Mouse (Mus musculus) limb, embryonic 14.5 days (tissue): Measurements from ENCODE around the gene Usp19. TPM values are rescaled to one million over a fixed set of nuclear protein-coding genes. Genes with fewer than 3 reads are reported as not detected.

Experiments
- ATAC-seq: fragments of 200-750 bp; cut with Nextera tagmentation; 2 replicates; pipeline ENCODE4 v1.8.0; 2017; ENCODE audit warnings: low read depth, moderate number of reproducible peaks, moderate TSS enrichment; ENCODE audit not compliant: low FRiP score
- DNase-seq: peaks from one replicate; pipeline ENCODE4 v3.0.0-alpha.2; 2015; ENCODE audit warnings: low spot score
- H3K27ac ChIP-seq: fragments of 300-500 bp; sonication (generic); replicated peaks from 2 replicates; pipeline ENCODE4 v1.5.1; 2014; ENCODE audit warnings: low read depth, mild to moderate bottlenecking, low read length, moderate library complexity, mixed read lengths
- H3K27me3 ChIP-seq: fragments of 300-500 bp; sonication (generic); 2 replicates; pipeline ENCODE4 v1.6.1; 2014; ENCODE audit warnings: low read length, mixed read lengths; ENCODE audit not compliant: control insufficient read depth, insufficient read depth
- H3K36me3 ChIP-seq: fragments of 300-500 bp; sonication (generic); 2 replicates; pipeline ENCODE4 v1.6.1; 2014; ENCODE audit warnings: mild to moderate bottlenecking, low read length, moderate library complexity, mixed read lengths; ENCODE audit not compliant: control insufficient read depth, insufficient read depth
- H3K4me1 ChIP-seq: fragments of 300-500 bp; sonication (generic); 2 replicates; pipeline ENCODE4 v1.6.1; 2014; ENCODE audit warnings: antibody characterized with exemption, low read length, mixed read lengths; ENCODE audit not compliant: control insufficient read depth, insufficient read depth
- H3K4me2 ChIP-seq: fragments of 300-500 bp; sonication (generic); replicated peaks from 2 replicates; pipeline ENCODE4 v1.6.1; 2014; ENCODE audit warnings: low read depth, mild to moderate bottlenecking, low read length, moderate library complexity; ENCODE audit not compliant: severe bottlenecking
- H3K4me3 ChIP-seq: fragments of 300-500 bp; sonication (generic); replicated peaks from 2 replicates; pipeline ENCODE4 v1.5.1; 2014; ENCODE audit warnings: low read length
- H3K9ac ChIP-seq: fragments of 300-500 bp; sonication (generic); 2 replicates; pipeline ENCODE4 v1.6.1; 2014; ENCODE audit warnings: mild to moderate bottlenecking, low read depth, low read length, moderate library complexity; ENCODE audit not compliant: severe bottlenecking
- H3K9me3 ChIP-seq: fragments of 300-500 bp; sonication (generic); 2 replicates; pipeline ENCODE4 v1.6.1; 2016; ENCODE audit warnings: low read length; ENCODE audit not compliant: control insufficient read depth
- POLR2A ChIP-seq: fragments of 200-500 bp; IDR thresholded peaks from 2 replicates; pipeline ENCODE4 v1.8.0; 2012; ENCODE audit warnings: inconsistent platforms, mild to moderate bottlenecking, moderate library complexity, borderline replicate concordance; ENCODE audit not compliant: insufficient read depth, insufficient read length; ENCODE audit errors: extremely low read depth
- WGBS: fragments of 180-500 bp; shearing (Covaris S2); extraction: QIAGEN DNeasy Blood & Tissue Kit; methylation state at CpG from one replicate; pipeline ENCODE4 v1.1.7; 2014; 5-methylcytosine and 5-hydroxymethylcytosine counted together
- polyA plus RNA-seq, 2 experiments: library from polyadenylated mRNA; depleted of rRNA in 1 of 2; stranded (reverse) in 1 of 2; unstranded in 1 of 2; fragments of >200 nt; fragmentation: Nextera tagmentation in 1 of 2; extraction: Ambion mirVana in 1 of 2; gene quantifications; 2 replicates each; pipeline versions ENCODE4 v1.2.1 to v1.2.3; 2012 to 2014

Usp19 gene
- polyA plus RNA-seq, 2 experiments: 59.3 to 160 TPM

DNA sequence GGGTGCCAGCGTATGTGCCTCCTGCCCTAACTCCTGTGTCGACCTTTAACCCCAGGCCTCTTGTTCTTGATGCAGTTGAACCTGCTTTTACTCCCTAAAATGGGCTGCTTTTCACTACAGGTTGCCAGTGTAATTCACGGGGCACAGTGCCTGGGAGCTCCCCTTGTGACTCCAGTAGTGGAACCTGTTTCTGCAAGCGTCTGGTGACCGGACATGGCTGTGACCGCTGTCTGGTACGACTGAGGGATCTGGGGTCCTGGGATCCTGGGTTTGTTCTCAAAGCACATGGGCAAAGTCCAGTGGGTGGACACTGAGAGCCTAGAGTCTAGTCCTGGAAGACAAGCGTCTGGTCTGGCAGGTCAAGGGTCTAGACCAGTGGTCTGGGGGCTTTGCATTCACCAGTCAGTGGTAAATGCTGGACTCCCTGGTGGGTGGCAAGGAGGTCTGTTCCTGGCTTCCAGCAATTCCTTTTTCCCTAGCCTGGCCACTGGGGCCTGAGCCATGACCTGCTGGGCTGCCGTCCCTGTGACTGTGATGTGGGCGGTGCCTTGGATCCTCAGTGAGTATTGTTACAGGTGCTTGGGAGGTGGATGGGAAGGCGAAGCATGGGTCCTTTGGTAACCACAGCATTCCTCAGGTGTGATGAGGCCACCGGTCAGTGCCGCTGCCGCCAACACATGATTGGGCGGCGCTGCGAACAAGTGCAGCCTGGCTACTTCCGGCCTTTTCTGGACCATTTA, 7.2 kb upstream of the Usp19 start:
- ATAC-seq (no peak), DNase-seq (no peak)
- H3K4me2 ChIP-seq: no peak overlapping the region
- no peak overlapping the region for H3K4me3 ChIP-seq
- H3K27ac ChIP-seq: no peak overlapping the region
- H3K9me3 ChIP-seq: no peaks in the 10 kb centered on the region
- no peak for TF ChIP-seq POLR2A
- H3K27me3 ChIP-seq: no peaks in the 10 kb centered on the region
- peaks cover 73% of the 10 kb centered on the region for H3K36me3 ChIP-seq
- 92% methylated on average over 18 of the region's 18 CpGs for WGBS
- peaks cover 14% of the 10 kb centered on the region for H3K4me1 ChIP-seq
- no peak overlapping the region for H3K9ac ChIP-seq

DNA sequence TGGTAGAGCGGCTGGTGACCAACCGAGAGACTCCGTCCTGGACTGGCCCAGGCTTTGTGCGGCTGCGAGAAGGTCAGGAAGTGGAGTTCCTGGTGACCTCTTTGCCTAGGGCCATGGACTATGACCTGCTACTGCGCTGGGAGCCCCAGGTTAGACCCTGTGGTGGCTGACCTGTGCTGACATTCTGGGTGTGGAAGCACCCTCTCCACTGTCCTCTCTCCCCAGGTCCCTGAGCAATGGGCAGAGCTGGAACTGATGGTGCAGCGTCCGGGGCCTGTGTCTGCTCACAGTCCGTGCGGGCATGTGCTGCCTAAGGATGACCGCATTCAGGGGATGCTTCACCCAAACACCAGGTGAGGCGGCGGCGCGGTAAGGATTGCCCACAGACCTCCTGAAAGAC, 6.4 kb upstream of the Usp19 start:
- WGBS: 96% methylated on average over 15 of the region's 15 CpGs
- Histone ChIP-seq H3K27me3 (no peaks in the 10 kb centered on the region), H3K4me3 (no peak overlapping the region), H3K9me3 (no peaks in the 10 kb centered on the region), H3K36me3 (peaks cover 81% of the 10 kb centered on the region), H3K9ac (no peak overlapping the region), H3K27ac (no peak overlapping the region), H3K4me1 (peaks cover 13% of the 10 kb centered on the region), H3K4me2 (no peak overlapping the region)
- no peak for TF ChIP-seq POLR2A
- DNase-seq (no peak), ATAC-seq (no peak)

DNA sequence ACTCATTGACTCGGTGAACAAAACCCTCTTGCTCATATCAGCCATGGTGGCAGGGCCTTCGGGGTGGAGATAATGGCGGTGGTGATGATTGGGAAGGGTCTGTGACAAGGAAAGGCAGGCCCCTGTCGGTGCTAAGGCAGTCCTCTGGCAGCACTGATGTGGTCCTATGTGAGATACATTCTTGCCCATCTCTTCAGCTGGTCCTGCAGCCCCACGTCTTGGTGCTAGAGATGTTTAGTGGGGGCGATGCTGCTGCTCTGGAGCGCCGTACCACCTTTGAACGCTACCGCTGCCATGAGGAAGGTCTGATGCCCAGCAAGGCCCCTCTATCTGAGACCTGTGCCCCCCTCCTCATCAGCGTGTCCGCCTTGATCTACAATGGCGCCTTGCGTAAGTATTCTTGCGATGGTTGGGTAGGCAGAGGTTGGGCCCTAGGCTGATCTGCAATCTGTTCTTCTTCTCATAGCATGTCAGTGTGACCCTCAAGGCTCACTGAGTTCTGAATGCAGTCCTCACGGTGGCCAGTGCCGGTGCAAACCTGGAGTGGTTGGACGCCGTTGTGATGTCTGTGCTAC, 5.0 kb upstream of the Usp19 start:
- TF ChIP-seq POLR2A: no peak
- Histone ChIP-seq H3K4me3 (no peak overlapping the region), H3K36me3 (peaks cover 91% of the 10 kb centered on the region), H3K9me3 (no peaks in the 10 kb centered on the region), H3K27me3 (no peaks in the 10 kb centered on the region), H3K4me1 (peaks cover 9% of the 10 kb centered on the region), H3K4me2 (no peak overlapping the region), H3K9ac (no peak overlapping the region), H3K27ac (no peak overlapping the region)
- no peak for DNase-seq
- no peak for ATAC-seq
- 93% methylated on average over 19 of the region's 19 CpGs for WGBS

DNA sequence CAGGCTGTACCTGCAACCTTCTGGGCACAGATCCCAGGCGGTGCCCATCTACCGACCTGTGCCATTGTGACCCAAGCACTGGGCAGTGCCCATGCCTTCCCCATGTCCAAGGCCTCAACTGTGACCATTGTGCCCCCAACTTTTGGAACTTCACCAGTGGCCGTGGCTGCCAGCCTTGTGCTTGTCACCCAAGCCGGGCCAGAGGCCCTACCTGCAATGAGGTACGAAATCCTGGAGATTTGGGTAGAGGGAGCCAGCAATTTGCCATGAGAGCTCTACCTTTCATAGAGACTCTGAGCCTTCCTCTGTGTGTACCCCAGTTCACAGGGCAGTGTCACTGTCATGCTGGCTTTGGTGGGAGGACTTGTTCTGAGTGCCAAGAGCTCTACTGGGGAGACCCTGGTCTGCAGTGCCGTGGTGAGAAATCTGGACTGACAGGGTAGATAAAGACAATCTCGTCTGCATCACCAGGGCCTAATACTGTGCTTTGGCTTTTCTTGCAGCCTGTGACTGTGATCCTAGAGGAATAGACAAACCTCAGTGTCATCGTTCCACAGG, 3.4 kb upstream of the Usp19 start:
- H3K9me3 ChIP-seq: no peaks in the 10 kb centered on the region
- H3K4me2 ChIP-seq: no peak overlapping the region
- TF ChIP-seq POLR2A: no peak
- H3K27me3 ChIP-seq: no peaks in the 10 kb centered on the region
- DNase-seq: no peak
- H3K27ac ChIP-seq: no peak overlapping the region
- H3K4me3 ChIP-seq: no peak overlapping the region
- ATAC-seq: no peak
- peaks cover 9% of the 10 kb centered on the region for H3K4me1 ChIP-seq
- H3K36me3 ChIP-seq: peaks cover 83% of the 10 kb centered on the region
- 97% methylated on average over 8 of the region's 8 CpGs for WGBS
- no peak overlapping the region for H3K9ac ChIP-seq

DNA sequence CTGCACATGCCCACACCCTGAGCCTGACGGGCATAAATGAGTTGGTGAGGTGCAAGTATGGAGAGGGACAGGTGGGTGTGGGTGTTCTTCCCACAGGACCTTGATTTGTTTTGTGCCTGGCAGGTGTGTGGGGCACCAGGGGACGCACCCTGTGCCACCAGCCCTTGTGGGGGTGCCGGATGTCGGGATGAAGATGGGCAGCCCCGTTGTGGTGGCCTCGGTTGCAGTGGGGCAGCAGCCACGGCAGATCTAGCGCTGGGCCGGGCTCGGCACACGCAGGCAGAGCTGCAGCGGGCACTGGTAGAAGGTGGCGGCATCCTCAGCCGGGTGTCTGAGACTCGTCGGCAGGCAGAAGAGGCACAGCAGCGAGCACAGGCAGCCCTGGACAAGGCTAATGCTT, 2.0 kb upstream of the Usp19 start:
- Histone ChIP-seq H3K4me2 (no peak overlapping the region), H3K9me3 (no peaks in the 10 kb centered on the region), H3K4me1 (peaks cover 12% of the 10 kb centered on the region), H3K36me3 (peaks cover 83% of the 10 kb centered on the region), H3K27ac (no peak overlapping the region), H3K9ac (no peak overlapping the region), H3K27me3 (no peaks in the 10 kb centered on the region), H3K4me3 (no peak overlapping the region)
- TF ChIP-seq POLR2A: no peak
- ATAC-seq (no peak), DNase-seq (no peak)
- 96% methylated on average over 17 of the region's 17 CpGs for WGBS
